Mouse (Mus musculus): ENCODE measurements at regions not wholly inside any gene's neighbourhood (a gene's known extent, or its start where the extent isn't known, plus 50 kb on each side); places are given as distances from the start of the nearest gene placed in this dataset.
"Not testable (repeated sequence)": the region's sequence is repeated elsewhere in the genome, so short reads cannot be mapped to it uniquely, and the experiment has no call there.

DNA sequence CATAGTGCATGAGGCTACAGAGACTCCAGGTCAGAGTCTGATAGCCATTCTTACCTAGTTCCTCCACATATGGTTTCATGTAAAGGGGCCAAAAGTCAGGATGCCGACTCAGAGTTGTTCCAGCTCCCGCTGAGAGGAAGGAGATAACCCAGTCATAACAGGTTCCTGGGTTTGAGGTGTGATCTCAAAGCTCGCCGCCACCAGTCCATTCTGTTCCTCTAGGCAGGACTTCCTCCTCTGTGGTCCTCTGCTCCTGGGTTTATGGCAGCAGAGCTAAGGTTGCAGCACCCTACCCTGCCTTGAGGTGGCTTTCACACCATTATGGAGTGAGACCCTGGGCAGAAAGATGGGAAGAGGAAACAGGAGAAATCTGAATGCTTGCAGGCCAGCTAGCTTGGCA is 131.2 kb downstream of the Tomm20 start:
- Histone ChIP-seq H3K9ac (replicated peaks; ENCODE audit: low read depth) (no peak overlapping the region), H3K27me3 (replicated peaks; ENCODE audit: insufficient read depth, low read length) (no peaks in the 10 kb centered on the region), H3K4me3 (ENCODE audit: low read depth, low read length) (no peak overlapping the region), H3K4me2 (replicated peaks; ENCODE audit: low read depth, low read length) (no peak overlapping the region), H3K36me3 (ENCODE audit: insufficient read depth, low read length) (no peaks in the 10 kb centered on the region), H3K27ac (ENCODE audit: low read length) (no peak overlapping the region), H3K4me1 (ENCODE audit: insufficient read depth, low read depth, low read length) (no peaks in the 10 kb centered on the region), H3K9me3 (ENCODE audit: low read length) (no peaks in the 10 kb centered on the region; the same call in 1 of the 2 replicates)
- 74% methylated on average over 4 of the region's 4 CpGs for WGBS
- no peak for ATAC-seq
- TF ChIP-seq EP300 (IDR thresholded peaks at IDR 0.05) (no peak), CTCF (IDR thresholded peaks at IDR 0.05) (no peak)
- no peak for DNase-seq (ENCODE audit: low spot score)

DNA sequence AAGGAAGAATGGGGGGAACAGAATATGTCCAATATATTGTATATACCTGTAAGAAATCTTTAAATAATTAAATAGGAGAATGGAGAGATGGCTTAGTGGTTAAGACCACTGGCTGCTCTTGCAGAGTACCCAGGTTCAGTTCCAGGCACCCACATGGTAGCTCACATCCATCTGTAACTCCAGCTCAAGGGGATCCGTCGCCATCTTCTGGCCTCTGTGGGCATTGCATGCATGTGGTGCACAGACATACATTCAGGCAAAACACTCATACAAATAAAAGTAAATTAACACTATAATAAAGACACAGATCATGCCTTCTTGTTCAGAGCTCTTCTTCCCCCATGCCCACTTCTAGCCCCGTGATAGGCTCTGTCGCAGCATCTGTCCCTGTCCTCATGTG is 132.0 kb downstream of the Tomm20 start:
- ATAC-seq (no peak), DNase-seq (ENCODE audit: low spot score) (no peak)
- 79% methylated on average over 4 of the region's 4 CpGs for WGBS
- no peak overlapping the region for H3K27ac ChIP-seq (ENCODE audit: low read length)
- TF ChIP-seq CTCF (IDR thresholded peaks at IDR 0.05), result peak; percentile 58
- TF ChIP-seq EP300 (IDR thresholded peaks at IDR 0.05), result no peak
- H3K4me1 ChIP-seq (ENCODE audit: insufficient read depth, low read depth, low read length), result no peaks in the 10 kb centered on the region
- H3K9me3 ChIP-seq (ENCODE audit: low read length), result no peaks in the 10 kb centered on the region; the same call in 1 of the 2 replicates
- H3K9ac ChIP-seq (replicated peaks; ENCODE audit: low read depth), result no peak overlapping the region
- H3K4me3 ChIP-seq (ENCODE audit: low read depth, low read length), result no peak overlapping the region
- H3K36me3 ChIP-seq (ENCODE audit: insufficient read depth, low read length), result no peaks in the 10 kb centered on the region
- H3K27me3 ChIP-seq (replicated peaks; ENCODE audit: insufficient read depth, low read length), result no peaks in the 10 kb centered on the region
- H3K4me2 ChIP-seq (replicated peaks; ENCODE audit: low read depth, low read length), result no peak overlapping the region

DNA sequence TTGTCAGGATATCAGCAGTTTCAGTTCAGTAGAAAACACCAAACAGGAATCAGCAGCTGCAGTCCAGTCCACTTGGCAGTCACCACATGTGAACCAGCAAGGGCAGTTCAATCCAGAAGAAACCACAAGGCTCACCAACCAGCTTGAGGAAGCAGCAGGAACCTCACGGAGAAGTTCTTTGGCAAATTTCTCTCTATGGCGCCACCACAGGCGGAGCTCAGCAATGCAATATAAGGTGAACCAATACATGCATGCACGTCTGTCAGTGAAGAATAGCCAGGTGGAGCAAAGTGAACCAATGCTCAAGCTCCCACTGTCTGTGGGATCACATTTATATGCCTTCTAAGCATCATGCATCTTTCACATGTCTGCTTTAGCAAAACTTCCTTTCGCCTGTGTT is 132.9 kb downstream of the Tomm20 start:
- Histone ChIP-seq H3K4me3 (ENCODE audit: low read depth, low read length) (no peak overlapping the region), H3K27me3 (replicated peaks; ENCODE audit: insufficient read depth, low read length) (no peaks in the 10 kb centered on the region), H3K27ac (ENCODE audit: low read length) (no peak overlapping the region), H3K4me2 (replicated peaks; ENCODE audit: low read depth, low read length) (no peak overlapping the region), H3K9me3 (ENCODE audit: low read length) (no peaks in the 10 kb centered on the region; the same call in 1 of the 2 replicates), H3K36me3 (ENCODE audit: insufficient read depth, low read length) (no peaks in the 10 kb centered on the region), H3K4me1 (ENCODE audit: insufficient read depth, low read depth, low read length) (no peaks in the 10 kb centered on the region), H3K9ac (replicated peaks; ENCODE audit: low read depth) (no peak overlapping the region)
- 97% methylated on average over 5 of the region's 5 CpGs for WGBS
- ATAC-seq (no peak), DNase-seq (ENCODE audit: low spot score) (no peak)
- TF ChIP-seq EP300 (IDR thresholded peaks at IDR 0.05) (no peak), CTCF (IDR thresholded peaks at IDR 0.05) (no peak)

DNA sequence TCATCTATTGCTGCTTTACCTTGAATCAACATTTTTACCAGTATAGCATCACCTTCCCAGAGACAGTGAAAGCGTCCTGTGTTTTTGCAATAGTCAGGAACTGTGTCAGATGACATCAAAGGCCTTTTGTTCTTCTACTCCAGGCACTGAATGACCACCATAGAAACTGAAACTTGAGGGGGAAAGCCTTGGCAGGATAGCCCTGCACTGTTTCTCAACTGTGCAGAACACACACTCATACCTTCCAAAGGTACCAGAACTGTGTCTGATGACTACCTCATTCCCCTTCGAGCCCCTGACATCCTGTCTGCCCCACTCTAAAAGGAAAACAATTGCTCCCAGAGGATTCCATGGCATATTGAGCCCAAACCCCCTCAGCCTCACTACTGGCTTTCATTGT is 134.3 kb downstream of the Tomm20 start:
- not testable (repeated sequence) for H3K9ac ChIP-seq (replicated peaks; ENCODE audit: low read depth); DNase-seq (ENCODE audit: low spot score); H3K4me3 ChIP-seq (ENCODE audit: low read depth, low read length); ATAC-seq; H3K27ac ChIP-seq (ENCODE audit: low read length); H3K9me3 ChIP-seq (ENCODE audit: low read length); H3K36me3 ChIP-seq (ENCODE audit: insufficient read depth, low read length); H3K4me1 ChIP-seq (ENCODE audit: insufficient read depth, low read depth, low read length); H3K27me3 ChIP-seq (replicated peaks; ENCODE audit: insufficient read depth, low read length); H3K4me2 ChIP-seq (replicated peaks; ENCODE audit: low read depth, low read length)
- WGBS, result 41% methylated on average over 2 of the region's 2 CpGs

DNA sequence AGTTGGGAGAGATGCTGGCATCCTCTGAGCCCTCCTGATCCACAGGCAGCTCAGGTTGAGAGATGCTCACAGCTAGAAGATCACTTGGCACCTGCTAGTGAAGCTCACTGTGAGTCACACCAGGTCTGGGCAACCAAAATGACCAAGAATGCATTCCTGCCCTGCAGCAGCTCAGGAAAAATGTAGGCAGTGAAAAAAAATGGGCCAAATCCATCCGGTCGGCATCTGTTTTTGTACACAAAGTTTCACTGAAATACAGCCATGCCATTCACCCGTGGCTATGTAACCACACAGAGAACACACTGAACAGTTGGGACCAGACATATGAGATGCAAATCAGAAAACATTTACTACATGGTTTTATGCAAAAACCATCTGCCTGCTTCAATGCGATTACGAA is 135.1 kb downstream of the Tomm20 start:
- DNase-seq (ENCODE audit: low spot score) (no peak), ATAC-seq (no peak)
- no peak for TF ChIP-seq EP300 (IDR thresholded peaks at IDR 0.05)
- no peak for TF ChIP-seq CTCF (IDR thresholded peaks at IDR 0.05)
- peaks cover 12% of the 10 kb centered on the region; the same call in 1 of the 2 replicates for H3K4me1 ChIP-seq (ENCODE audit: insufficient read depth, low read depth, low read length)
- H3K4me2 ChIP-seq (replicated peaks; ENCODE audit: low read depth, low read length), result no peak overlapping the region
- no peak overlapping the region for H3K4me3 ChIP-seq (ENCODE audit: low read depth, low read length)
- H3K9ac ChIP-seq (replicated peaks; ENCODE audit: low read depth), result no peak overlapping the region
- H3K36me3 ChIP-seq (ENCODE audit: insufficient read depth, low read length), result no peaks in the 10 kb centered on the region
- H3K27me3 ChIP-seq (replicated peaks; ENCODE audit: insufficient read depth, low read length), result no peaks in the 10 kb centered on the region
- H3K27ac ChIP-seq (ENCODE audit: low read length), result no peak overlapping the region
- no peaks in the 10 kb centered on the region; the same call in 1 of the 2 replicates for H3K9me3 ChIP-seq (ENCODE audit: low read length)
- 91% methylated on average over 5 of the region's 5 CpGs for WGBS

DNA sequence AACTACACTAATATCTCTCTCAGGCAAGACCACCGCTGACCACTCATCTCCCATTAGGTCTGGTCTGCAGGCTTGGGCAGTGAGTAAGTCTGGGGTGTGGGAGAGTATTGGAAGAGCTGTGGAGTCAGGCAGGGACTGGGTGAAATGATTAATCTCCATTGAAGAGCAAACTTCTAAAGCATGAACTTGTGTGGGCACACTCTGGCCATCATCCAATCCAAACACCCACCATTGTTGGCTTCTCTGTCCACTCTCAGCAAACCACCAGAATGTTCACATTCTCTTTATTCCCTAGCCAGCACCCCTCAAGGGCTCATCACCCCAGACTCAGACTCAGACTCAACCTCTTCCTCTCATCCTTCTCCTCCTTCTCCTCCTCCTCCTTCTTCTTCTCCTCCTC is 136.3 kb downstream of the Tomm20 start:
- Histone ChIP-seq H3K27ac (ENCODE audit: low read length) (no peak overlapping the region), H3K4me1 (ENCODE audit: insufficient read depth, low read depth, low read length) (peaks cover 17% of the 10 kb centered on the region; the same call in 1 of the 2 replicates), H3K27me3 (replicated peaks; ENCODE audit: insufficient read depth, low read length) (no peaks in the 10 kb centered on the region), H3K4me2 (replicated peaks; ENCODE audit: low read depth, low read length) (no peak overlapping the region), H3K4me3 (ENCODE audit: low read depth, low read length) (no peak overlapping the region), H3K36me3 (ENCODE audit: insufficient read depth, low read length) (no peaks in the 10 kb centered on the region), H3K9ac (replicated peaks; ENCODE audit: low read depth) (no peak overlapping the region), H3K9me3 (ENCODE audit: low read length) (no peaks in the 10 kb centered on the region; the same call in 1 of the 2 replicates)
- no peak for DNase-seq (ENCODE audit: low spot score)
- ATAC-seq, result no peak
- WGBS, result 94% methylated on average over 1 of the region's 1 CpGs
- TF ChIP-seq EP300 (IDR thresholded peaks at IDR 0.05) (no peak), CTCF (IDR thresholded peaks at IDR 0.05) (no peak)

DNA sequence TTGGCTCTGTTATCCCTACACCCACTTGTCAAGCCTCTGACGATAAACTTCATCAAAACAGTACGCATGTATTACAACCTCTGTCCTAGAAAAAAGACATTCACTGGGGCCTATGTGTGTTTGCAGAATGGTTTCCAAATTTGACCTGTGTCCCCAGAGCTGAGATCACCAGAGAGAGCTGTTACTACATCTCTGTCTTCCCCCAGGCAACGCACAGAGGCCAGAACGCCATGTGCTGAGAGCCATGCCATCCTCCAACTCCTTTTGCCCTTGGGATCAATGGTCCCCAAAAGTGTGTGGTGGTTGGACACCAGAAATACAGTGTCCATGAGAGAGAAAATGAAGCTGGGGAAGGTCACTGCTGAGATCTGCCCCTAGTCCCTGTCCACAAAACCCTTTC is 137.1 kb downstream of the Tomm20 start:
- no peaks in the 10 kb centered on the region; the same call in 1 of the 2 replicates for H3K9me3 ChIP-seq (ENCODE audit: low read length)
- ATAC-seq, result no peak
- no peaks in the 10 kb centered on the region for H3K27me3 ChIP-seq (replicated peaks; ENCODE audit: insufficient read depth, low read length)
- H3K9ac ChIP-seq (replicated peaks; ENCODE audit: low read depth), result no peak overlapping the region
- no peak overlapping the region for H3K4me3 ChIP-seq (ENCODE audit: low read depth, low read length)
- peaks cover 17% of the 10 kb centered on the region; the same call in 1 of the 2 replicates for H3K4me1 ChIP-seq (ENCODE audit: insufficient read depth, low read depth, low read length)
- TF ChIP-seq EP300 (IDR thresholded peaks at IDR 0.05) (no peak), CTCF (IDR thresholded peaks at IDR 0.05) (no peak)
- WGBS, result 82% methylated on average over 4 of the region's 4 CpGs
- DNase-seq (ENCODE audit: low spot score), result no peak
- no peaks in the 10 kb centered on the region for H3K36me3 ChIP-seq (ENCODE audit: insufficient read depth, low read length)
- no peak overlapping the region for H3K27ac ChIP-seq (ENCODE audit: low read length)
- H3K4me2 ChIP-seq (replicated peaks; ENCODE audit: low read depth, low read length), result no peak overlapping the region
